Mouse (Mus musculus) spleen, adult 2 months (tissue): ENCODE data around the gene Igf2r.

Experiments
- CTCF ChIP-seq: fragments of 200-500 bp; IDR thresholded peaks from 2 replicates; pipeline ENCODE4 v1.5.1; 2011; ENCODE audit warnings: mild to moderate bottlenecking, inconsistent platforms; ENCODE audit not compliant: insufficient read depth, insufficient read length, insufficient replicate concordance; ENCODE audit errors: extremely low read depth
- POLR2A ChIP-seq: fragments of 200-500 bp; IDR thresholded peaks from 2 replicates; pipeline ENCODE4 v1.6.1; 2011; ENCODE audit warnings: low read depth, low read length, inconsistent platforms

DNA sequence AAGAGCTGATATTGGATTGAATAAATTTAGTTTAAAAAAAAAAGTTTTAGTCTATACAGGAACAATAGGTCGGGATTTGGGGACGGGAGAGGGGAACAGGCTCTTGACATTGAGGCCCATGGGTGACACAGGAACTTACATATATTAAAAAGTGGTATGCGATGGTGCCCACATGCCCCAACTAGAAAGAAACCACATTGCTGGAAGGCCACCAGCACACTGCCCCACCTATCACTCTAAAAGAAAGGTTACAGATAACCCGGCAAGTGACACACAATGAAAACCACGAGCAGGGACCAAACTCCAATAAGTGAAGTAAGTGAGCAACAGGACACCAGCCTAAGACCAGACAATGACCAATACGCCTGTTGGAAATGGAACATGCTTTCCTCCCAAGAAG, 36.3 kb downstream of the Igf2r start:
- TF ChIP-seq POLR2A (no peak), CTCF (no peak)
